Mouse (Mus musculus) liver, adult 2 months (tissue): Measurements from ENCODE around the gene Olfr1179.

ENCODE experiments used
- CTCF ChIP-seq: fragments of 200-500 bp; IDR thresholded peaks from 2 replicates; pipeline ENCODE4 v1.5.1; 2011; ENCODE audit warnings: low read depth, low read length, control low read depth
- POLR2A ChIP-seq: fragments of 200-500 bp; IDR thresholded peaks from 2 replicates; pipeline ENCODE4 v1.6.1; 2011; ENCODE audit warnings: low read length, control low read depth; ENCODE audit not compliant: insufficient read depth; ENCODE audit errors: extremely low read depth

GRCm38 (mm10) chr2:88419051-88419450 lies 12.8 kb upstream of the Olfr1179 start, which contains the start of gene Olfr1180:
- TF ChIP-seq CTCF (no peak), POLR2A (no peak)
